Mouse (Mus musculus): ENCODE measurements around the gene Hax1.

GRCm38 (mm10) chr3:89968509-89968908, 30.1 kb downstream of the Hax1 start:
- TF ChIP-seq CTCF (IDR thresholded peaks at IDR 0.05; ENCODE audit: low read depth, low read length) (no peak), POLR2A (IDR thresholded peaks at IDR 0.05; ENCODE audit: borderline replicate concordance, low read depth, low read length) (no peak)
